9 mouse cellular contexts compared by ENCODE assay signal in the genomic region with DNA sequence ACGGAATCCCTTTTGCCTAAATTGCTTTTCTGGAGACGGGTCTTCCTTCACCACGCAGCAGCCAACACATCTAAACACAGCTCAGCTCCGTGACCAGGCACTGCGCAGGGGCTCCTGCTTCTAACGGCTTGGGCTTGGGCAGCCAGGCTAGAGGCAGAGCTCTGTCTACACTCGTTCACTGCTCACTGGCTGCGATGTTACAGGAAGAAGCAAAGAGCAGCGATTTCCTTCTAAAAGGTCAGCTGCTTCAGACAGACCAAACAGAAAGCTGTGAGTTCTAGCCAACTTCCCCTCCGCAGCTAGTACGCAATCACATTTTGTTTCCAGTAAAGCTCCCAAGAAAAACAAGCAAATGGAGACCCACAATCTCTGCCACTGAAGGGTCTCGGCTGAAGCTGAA. TPM values are rescaled to one million over a fixed set of nuclear protein-coding genes. Genes with fewer than 3 reads are reported as not detected.
DNase-seq lines count a peak whose midpoint lies in the region; ATAC-seq lines count a peak whose summit lies in the region.
"Had no signal": no experiment of that assay in that cellular context is flagged by ENCODE, and none has a peak within 500 bp of the region (broad histone marks: within the 10 kb centered on the region; RNA-seq: fewer than 3 reads in every experiment).

No protein-coding gene starts in this region.

- peak; percentile 48 for ATAC-seq in common myeloid progenitor, adult 5-6 weeks (replicated peaks; ENCODE audit: low read depth, poor library complexity, severe bottlenecking)
- ATAC-seq in liver, embryonic 15.5 days (ENCODE audit: insufficient read depth), result no peak
- no peak for ATAC-seq in midbrain, embryonic 15.5 days (replicated peaks)
- ATAC-seq in forebrain, embryonic 15.5 days (replicated peaks), result no peak
- no peak for ATAC-seq in cerebellum, adult (ENCODE audit: insufficient number of reproducible peaks, low FRiP score, low TSS enrichment)

- no peaks in the 10 kb centered on the region for H3K9me3 ChIP-seq in liver, embryonic 15.5 days (replicated peaks)
- no peaks in the 10 kb centered on the region for H3K9me3 ChIP-seq in midbrain, embryonic 15.5 days
- H3K9me3 ChIP-seq in forebrain, embryonic 15.5 days, result no peaks in the 10 kb centered on the region

- 20% methylated on average over 12 of the region's 12 CpGs for WGBS in liver, embryonic 15.5 days (ENCODE audit: insufficient replicate concordance)
- WGBS in midbrain, embryonic 15.5 days, result 78% methylated on average over 12 of the region's 12 CpGs
- WGBS in forebrain, embryonic 15.5 days, result 86% methylated on average over 12 of the region's 12 CpGs

- H3K27ac ChIP-seq in liver, embryonic 15.5 days (replicated peaks), result peak overlapping the region; percentile 46
- H3K27ac ChIP-seq in midbrain, embryonic 15.5 days, result no peak overlapping the region
- H3K27ac ChIP-seq in forebrain, embryonic 15.5 days (replicated peaks), result no peak overlapping the region

- H3K4me2 ChIP-seq in liver, embryonic 15.5 days, result peak overlapping the region; percentile 44
- H3K4me2 ChIP-seq in midbrain, embryonic 15.5 days, result no peak overlapping the region
- no peak overlapping the region for H3K4me2 ChIP-seq in forebrain, embryonic 15.5 days (replicated peaks)

- no peaks in the 10 kb centered on the region; the same call in 1 of the 2 replicates for H3K36me3 ChIP-seq in liver, embryonic 15.5 days (replicated peaks)
- H3K36me3 ChIP-seq in midbrain, embryonic 15.5 days (replicated peaks), result no peaks in the 10 kb centered on the region
- H3K36me3 ChIP-seq in forebrain, embryonic 15.5 days, result no peaks in the 10 kb centered on the region

- H3K9ac ChIP-seq in liver, embryonic 15.5 days, result no peak overlapping the region
- H3K9ac ChIP-seq in midbrain, embryonic 15.5 days, result no peak overlapping the region
- H3K9ac ChIP-seq in forebrain, embryonic 15.5 days (replicated peaks), result no peak overlapping the region

- no peaks in the 10 kb centered on the region for H3K27me3 ChIP-seq in liver, embryonic 15.5 days
- H3K27me3 ChIP-seq in midbrain, embryonic 15.5 days (replicated peaks), result no peaks in the 10 kb centered on the region
- H3K27me3 ChIP-seq in forebrain, embryonic 15.5 days, result peaks cover 12% of the 10 kb centered on the region; the same call in 1 of the 2 replicates

- peak overlapping the region; percentile 27; the same call in 1 of the 2 replicates for H3K4me3 ChIP-seq in liver, embryonic 15.5 days (replicated peaks)
- H3K4me3 ChIP-seq in midbrain, embryonic 15.5 days, result no peak overlapping the region
- no peak overlapping the region for H3K4me3 ChIP-seq in forebrain, embryonic 15.5 days

- peak; percentile 85 for DNase-seq in T-cell, adult 2 months (ENCODE audit: low spot score)
- DNase-seq in induced T-regulatory cell, adult 2 months (ENCODE audit: low read depth), result peak; percentile 88
- DNase-seq in spleen, adult 18-20 months, result peak; percentile 61

- peaks cover 92% of the 10 kb centered on the region for H3K4me1 ChIP-seq in liver, embryonic 15.5 days (replicated peaks)
- no peaks in the 10 kb centered on the region for H3K4me1 ChIP-seq in midbrain, embryonic 15.5 days
- peaks cover 17% of the 10 kb centered on the region for H3K4me1 ChIP-seq in forebrain, embryonic 15.5 days

RNA-seq across cellular contexts. Expression of gene Stat5b, which starts 28.2 kb away (rescaled TPM):
- 49.4 and 64.4 TPM in 2 replicates for total RNA-seq in common myeloid progenitor, adult 5-6 weeks (2017)
- 20.6 and 22.5 TPM in 2 replicates for polyA plus RNA-seq in liver, embryonic 15.5 days (2015; fragmentation: Nextera tagmentation; extraction: Ambion mirVana)
- polyA plus RNA-seq in midbrain, embryonic 15.5 days (2015; fragmentation: Nextera tagmentation; extraction: Ambion mirVana), result 20.4 and 20.5 TPM in 2 replicates
- polyA plus RNA-seq in forebrain, embryonic 15.5 days (2015; fragmentation: Nextera tagmentation; extraction: Ambion mirVana), result 11.4 and 13.3 TPM in 2 replicates

RNA-seq across cellular contexts. Expression of gene Stat5a, which starts 36.8 kb away (rescaled TPM):
- 44.4 and 52.7 TPM in 2 replicates for total RNA-seq in common myeloid progenitor, adult 5-6 weeks (2017)
- 8.2 and 8.7 TPM in 2 replicates for polyA plus RNA-seq in liver, embryonic 15.5 days (2015; fragmentation: Nextera tagmentation; extraction: Ambion mirVana)
- polyA plus RNA-seq in midbrain, embryonic 15.5 days (2015; fragmentation: Nextera tagmentation; extraction: Ambion mirVana), result 1.7 and 2.3 TPM in 2 replicates
- polyA plus RNA-seq in forebrain, embryonic 15.5 days (2015; fragmentation: Nextera tagmentation; extraction: Ambion mirVana), result 0.71 and 1.0 TPM in 2 replicates

RNA-seq across cellular contexts. Expression of gene Ghdc, which starts 51.6 kb away (rescaled TPM):
- 2.3 and 4.0 TPM in 2 replicates for total RNA-seq in common myeloid progenitor, adult 5-6 weeks (2017)
- polyA plus RNA-seq in liver, embryonic 15.5 days (2015; fragmentation: Nextera tagmentation; extraction: Ambion mirVana), result 1.5 and 1.9 TPM in 2 replicates
- 5.7 and 6.4 TPM in 2 replicates for polyA plus RNA-seq in midbrain, embryonic 15.5 days (2015; fragmentation: Nextera tagmentation; extraction: Ambion mirVana)
- polyA plus RNA-seq in forebrain, embryonic 15.5 days (2015; fragmentation: Nextera tagmentation; extraction: Ambion mirVana), result 2.8 and 3.0 TPM in 2 replicates

RNA-seq across cellular contexts. Expression of gene Hcrt, which starts 59.6 kb away (rescaled TPM):
- not detected in 2 replicates for total RNA-seq in common myeloid progenitor, adult 5-6 weeks (2017)
- not detected in 2 replicates for polyA plus RNA-seq in liver, embryonic 15.5 days (2015; fragmentation: Nextera tagmentation; extraction: Ambion mirVana)
- polyA plus RNA-seq in midbrain, embryonic 15.5 days (2015; fragmentation: Nextera tagmentation; extraction: Ambion mirVana), result 2.3 and 3.3 TPM in 2 replicates
- 1.0 and 1.1 TPM in 2 replicates for polyA plus RNA-seq in forebrain, embryonic 15.5 days (2015; fragmentation: Nextera tagmentation; extraction: Ambion mirVana)
- polyA plus RNA-seq: limb, embryonic 14.5 days had no signal
